Mouse (Mus musculus): ENCODE measurements around the gene Reep3. TPM values are rescaled to one million over a fixed set of nuclear protein-coding genes. Genes with fewer than 3 reads are reported as not detected.

The Reep3 gene
- polyA plus RNA-seq (2014; fragmentation: Illumina TruSeq; extraction: RNeasy Lipid Tissue Mini Kit (QIAGEN cat#74804); ENCODE audit: low read depth, low replicate concordance), result 7.8 TPM

DNA sequence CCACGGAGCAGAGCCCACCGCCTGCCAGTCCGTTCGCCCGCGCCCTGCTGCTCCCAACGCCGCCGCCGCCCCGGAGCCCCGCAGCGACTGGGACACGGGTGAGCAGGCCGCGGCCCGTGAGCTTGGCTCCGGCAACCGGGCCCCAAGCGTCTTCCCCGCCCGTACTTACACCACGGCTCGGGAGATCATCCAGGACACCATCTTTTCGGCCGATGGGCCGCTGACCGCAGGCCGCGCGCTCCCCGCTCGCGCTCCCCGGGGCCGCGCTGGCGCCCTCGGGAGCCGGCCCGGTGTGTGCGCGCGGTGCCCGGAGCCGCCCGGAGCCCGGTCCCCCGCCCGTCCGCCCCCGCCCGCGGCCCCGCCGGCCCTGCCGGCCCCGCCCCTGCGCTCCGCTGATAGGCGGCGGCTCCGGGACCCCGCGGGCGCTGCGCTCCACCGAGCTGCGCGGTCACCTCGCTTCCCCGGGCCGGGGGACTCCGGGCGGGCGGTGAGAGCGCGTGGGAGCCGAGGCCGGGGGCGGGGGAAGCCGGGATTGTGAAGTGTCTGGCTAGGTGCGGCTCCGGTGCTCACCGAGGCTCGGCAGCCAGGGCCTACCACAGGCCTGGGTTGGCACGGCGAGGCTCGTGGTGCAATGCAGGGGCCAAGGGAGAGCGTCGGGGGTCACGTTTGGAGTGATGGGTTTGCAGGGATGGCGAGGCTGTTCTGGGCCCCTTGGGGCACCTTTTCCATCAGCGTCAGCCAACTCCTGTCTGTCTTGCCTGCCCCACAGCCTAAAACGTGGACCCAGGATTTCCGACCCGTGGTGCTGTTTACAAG is at the start of gene Reep3:
TSS of gene Reep3 (minus strand) at position 325 of the 816 bp plus-strand sequence.

DNA sequence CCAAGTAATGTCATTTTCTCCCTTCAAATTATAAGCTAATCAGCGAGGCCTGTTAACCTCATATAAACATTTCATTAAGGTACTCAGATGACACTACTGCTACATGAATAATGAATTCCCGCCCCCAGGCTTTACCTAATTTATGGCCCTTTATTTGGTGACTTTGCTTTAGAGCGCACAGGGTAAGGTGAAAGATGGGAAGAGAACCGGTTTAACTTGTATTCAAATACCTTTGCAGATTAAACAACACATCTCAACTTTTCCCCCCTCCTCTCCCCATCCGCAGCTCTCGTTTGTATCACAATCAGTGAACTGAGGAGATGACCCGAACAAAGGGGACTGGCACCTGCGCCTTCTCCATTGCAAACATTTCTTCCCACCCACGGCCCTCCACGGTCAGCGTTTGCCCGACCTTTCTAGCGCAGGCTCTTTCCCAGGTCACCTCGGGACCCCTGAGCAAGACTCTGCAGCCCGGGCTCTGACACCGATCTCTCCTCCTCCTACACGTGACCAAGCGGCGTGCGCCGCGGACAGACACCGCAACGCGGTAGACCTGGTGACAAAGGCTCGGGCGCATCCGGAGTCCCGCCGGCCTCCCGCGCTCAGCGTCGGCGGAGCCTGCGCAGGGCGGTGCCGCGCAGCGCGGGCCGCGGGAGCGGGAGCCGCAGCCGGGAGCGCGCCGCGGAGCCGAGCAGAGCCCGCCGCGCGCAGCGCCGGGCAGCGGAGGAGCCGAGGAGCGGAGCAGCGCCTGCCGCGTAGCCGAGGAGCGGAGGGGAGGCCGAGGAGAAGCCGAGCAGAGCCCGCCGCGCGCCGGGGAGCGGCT is 736 bp downstream of the Reep3 start, which contains the start of gene Jmjd1c:
TSS of gene Jmjd1c (plus strand) at position 328 of the 823 bp plus-strand sequence.

Other genes with a start within 250 kb of the Reep3 start
- 52.4 TPM for gene Jmjd1c, start 820 bp downstream of the Reep3 start, polyA plus RNA-seq (2014; fragmentation: Illumina TruSeq; extraction: RNeasy Lipid Tissue Mini Kit (QIAGEN cat#74804); ENCODE audit: low read depth, low replicate concordance)
- 10.7 TPM for gene Nrbf2, start 188.4 kb upstream of the Reep3 start, polyA plus RNA-seq (2014; fragmentation: Illumina TruSeq; extraction: RNeasy Lipid Tissue Mini Kit (QIAGEN cat#74804); ENCODE audit: low read depth, low replicate concordance)